Mouse (Mus musculus): ENCODE data around the gene Bckdha.

Gene Bckdha

DNA sequence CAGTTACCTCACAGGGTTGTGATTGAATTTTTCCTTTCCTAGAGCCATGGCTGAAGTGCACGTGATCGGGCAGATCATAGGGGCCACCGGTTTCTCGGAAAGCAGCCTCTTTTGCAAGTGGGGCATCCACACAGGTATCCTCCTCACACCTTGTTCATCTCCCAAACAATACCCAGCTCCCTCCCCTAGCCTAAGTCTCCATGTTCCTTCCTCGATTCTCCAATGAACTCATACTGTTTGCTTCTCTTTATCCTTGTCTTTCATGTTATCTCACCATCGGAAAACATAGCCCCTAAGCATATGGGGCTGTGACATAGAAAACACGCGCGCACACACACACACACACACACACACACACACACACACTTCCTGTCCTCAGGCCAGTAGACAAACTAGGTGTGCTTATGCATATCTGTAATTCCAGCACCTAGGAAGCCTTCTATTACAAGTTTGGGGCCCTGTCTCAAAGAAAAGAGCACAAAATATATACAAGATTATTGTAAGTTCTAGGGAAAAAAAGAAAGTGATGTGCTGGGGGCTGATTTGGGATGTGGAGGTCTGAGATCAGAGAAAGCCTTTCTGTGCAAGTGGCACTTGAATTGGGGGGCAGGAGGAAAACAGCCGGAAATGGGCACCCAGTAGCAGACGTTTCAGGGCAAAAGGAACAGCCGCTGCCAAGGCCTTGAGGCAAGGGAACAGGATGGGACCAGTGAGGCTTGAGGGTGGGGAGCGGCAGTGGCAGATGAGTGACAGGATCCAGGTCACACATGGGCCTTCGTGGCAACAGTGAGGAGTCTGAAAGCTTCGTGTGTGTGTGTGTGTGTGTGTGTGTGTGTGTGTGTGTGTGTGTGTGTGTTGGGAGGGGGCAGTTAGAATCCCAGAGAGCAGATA is 22.8 kb upstream of the Bckdha start:
- no peak for DNase-seq

DNA sequence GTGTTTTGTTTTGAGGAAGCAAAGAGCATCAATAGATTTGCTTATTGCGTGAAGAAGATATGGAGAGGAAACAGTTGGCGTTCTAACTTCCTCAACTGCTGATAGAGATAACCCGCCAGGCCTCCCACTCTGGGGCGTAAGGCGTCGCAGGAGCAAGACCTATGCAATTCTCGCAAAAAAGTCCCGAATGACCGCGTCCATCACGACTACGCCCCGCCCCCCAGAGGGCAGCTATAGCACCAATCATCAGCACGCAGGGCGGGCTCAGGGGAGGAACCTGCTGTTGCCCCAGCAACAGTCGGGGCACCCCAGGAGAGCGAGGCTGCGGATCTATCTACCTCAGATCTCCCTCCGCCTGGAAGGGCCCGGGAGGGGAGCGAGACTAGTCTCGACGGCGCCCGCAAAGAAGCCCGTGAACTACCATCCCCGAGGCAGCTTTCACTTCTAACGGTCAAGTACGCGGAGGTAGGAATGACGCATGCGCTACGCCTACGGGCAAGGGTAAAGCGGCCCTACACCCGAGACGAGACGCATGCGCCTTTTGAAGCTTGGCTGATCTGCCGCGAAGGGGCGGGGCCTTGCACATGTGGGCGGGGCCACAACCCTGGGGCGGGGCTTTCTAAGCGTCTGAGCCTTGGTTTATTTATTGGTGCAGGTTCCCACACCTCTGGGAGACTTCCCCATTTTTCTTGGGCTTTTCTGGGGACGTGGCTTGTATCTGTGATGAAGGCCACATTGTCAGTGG is 21.9 kb upstream of the Bckdha start, which contains the start of gene B9d2:
Gene B9d2 (plus strand): TSS at position 267 of the 745 bp plus-strand sequence.
- peak; percentile 92 for DNase-seq

DNA sequence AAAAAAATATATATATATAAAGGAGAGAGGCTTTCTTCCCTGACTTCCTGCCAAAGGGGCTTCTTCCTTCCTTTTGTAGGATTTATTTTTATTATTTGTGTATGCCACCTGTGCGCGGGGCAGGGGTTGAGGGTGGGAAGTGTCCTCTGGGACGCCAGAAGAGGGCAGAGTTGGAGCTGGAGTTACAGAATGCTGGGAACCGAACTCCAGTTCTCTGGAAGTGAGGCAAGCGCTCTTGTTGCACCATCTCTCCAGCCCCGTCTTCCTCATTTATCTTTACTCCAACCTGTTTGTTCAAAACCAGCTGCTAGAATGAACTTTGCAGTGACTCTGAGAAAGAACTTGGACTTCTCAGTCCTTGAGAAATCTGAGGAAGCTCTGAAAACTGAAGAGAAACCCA is 21.2 kb upstream of the Bckdha start:
- DNase-seq = no peak

DNA sequence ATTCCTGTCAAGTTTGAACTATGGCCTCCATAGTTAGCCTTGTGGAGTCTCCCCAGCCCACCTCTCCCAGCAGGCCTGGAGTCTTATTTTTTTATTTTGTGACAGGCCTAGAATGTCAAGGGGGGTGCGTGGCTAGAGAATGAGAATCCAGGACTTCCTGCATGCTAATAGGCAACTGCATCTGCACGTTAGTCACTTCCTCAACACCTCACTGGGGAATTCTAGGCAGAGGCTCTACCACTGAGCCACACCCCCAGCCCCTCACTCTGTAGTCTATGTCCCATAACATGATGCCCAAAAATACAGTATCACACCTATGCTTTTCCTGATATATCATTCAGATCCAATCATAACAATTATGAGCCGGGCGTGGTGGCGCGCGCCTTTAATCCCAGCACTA is 18.2 kb upstream of the Bckdha start:
- DNase-seq = no peak

DNA sequence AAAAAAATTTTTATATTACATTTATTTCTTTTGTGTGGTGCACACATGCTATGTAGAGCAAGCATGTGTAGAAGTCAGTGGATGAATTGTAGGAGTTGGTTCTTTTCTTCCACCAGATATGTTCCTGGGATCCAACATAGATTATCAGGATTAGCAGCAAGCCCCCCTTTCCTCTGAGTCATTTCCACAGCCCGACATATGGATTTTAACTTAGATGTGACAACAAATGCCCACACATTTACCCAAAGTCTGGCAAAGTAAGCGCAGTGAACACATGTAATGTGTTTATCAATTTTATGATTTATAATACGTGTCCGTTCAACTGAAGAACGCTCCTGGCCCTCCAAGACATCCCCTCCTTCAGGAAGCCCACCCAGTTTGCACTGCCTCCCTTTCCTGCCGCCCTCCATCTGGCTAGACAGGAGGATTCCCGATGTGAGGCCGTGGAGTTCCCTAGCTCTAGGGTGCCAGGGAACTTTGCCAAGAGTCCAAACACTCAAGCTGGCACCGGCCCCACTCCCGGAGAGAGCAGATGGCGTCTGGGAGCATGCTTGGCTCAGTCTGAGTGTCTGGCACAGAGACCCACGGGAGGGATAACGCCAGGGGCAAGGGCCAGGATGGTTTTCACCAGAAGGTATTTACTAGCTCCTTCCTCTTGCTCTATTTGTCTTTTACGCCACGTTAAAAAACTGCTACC is 17.5 kb upstream of the Bckdha start:
- peak; percentile 97 for DNase-seq

DNA sequence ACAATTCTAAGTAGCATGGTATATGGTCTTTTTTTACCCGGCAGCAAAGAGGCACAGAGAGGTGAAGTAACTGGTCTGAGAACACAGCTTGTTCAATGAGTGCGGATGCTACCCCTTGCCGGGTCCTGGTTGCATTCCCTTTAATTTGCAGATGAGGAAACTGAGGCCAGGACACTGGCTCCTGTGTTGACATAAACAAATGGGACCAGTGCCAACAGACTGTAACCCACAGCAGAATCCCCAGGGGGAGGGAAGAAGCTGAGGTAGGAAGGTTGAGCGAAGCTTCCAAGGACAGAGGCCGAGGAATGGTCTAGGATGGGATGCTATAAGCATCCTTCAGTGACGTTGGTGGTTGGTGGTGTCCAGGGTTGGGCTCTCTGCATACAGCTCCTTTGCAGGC is 16.6 kb upstream of the Bckdha start:
- no peak for DNase-seq

DNA sequence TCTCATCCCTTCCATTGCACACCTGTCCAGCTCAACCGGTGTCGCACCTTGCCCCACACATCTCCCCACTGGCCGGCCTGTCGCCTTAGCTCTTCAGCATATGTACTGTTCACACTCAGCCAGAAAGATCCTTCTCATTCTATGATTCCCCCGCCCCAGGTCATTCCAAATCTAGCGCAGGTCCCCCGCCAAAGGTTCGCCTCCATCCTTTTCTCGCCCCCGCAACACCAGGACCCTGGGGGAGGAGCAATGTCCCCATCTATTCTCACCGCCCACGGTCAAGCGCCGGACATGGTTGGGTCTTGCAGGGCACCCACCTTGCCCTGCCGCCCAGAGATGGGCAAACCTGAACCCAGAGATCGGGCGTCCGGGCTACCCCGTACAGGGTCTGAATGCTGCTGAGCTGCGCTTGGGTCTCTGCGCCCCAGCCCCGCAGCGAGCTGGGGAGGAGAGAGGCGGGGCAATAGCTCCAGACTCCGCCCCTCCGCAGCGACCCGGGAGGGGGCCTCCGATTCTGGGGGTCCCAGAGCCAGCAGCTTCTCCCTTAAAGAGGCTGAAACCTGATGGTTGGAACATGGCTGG is 16.0 kb upstream of the Bckdha start, which contains the start of gene Tmem91:
Gene Tmem91 (minus strand): TSS at position 448 of the 582 bp plus-strand sequence.
- DNase-seq = peak; percentile 37

DNA sequence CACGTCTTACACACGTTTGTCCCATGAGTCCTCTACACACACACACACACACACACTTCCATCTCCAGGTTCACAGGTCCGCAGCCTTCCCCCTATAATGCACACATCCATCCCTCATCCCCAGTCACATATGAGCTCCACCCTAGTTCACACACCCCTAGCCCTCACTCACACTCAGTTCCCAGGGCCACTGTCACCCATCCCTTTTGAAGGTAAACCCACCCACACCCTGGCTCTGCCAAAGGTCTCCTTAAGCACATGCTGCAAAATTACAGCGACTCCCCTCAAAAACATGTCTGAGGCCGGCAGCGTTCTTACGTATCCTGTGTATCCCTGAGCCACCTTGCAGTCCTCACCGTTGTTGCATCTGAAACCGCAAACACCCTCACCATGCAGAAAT is 15.5 kb upstream of the Bckdha start:
- DNase-seq = no peak

DNA sequence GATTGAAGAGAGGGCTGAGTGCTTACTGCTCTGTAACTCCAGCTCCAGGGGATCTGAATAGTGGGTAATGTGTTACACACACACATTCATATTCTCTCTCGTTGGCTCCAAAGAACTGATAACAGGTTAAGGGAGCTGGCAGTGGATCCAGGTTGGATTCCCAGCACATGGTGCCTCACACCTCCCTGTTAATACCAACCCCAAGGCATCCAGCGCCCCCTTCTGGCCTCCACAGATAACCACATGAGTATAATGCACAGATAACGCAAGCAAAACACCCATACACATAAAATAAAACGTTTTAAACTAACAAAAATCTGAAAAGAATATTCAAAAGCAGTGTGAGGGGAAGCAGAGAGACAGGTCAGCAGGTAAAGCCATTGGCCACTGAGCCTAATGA is 13.7 kb upstream of the Bckdha start:
- DNase-seq = no peak

DNA sequence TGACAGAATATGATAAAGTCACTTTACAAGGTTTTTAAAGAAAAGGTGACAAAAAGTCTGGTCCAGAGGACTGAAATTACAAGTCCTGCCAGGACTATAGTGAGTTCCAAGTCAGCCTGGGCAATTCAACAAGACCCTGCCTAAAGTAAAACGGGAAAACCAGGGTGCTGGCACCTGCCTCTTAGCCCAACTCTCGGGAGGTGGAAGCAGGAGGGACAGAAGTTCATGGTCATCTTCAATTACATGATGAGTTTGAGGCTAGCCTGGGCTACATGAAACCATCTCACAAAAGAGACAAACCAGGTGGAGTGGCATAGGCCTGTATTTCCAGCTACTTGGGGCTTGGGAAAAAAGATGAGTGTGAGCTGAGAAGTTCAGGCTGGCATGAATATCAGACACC is 12.9 kb upstream of the Bckdha start:
- DNase-seq = no peak

DNA sequence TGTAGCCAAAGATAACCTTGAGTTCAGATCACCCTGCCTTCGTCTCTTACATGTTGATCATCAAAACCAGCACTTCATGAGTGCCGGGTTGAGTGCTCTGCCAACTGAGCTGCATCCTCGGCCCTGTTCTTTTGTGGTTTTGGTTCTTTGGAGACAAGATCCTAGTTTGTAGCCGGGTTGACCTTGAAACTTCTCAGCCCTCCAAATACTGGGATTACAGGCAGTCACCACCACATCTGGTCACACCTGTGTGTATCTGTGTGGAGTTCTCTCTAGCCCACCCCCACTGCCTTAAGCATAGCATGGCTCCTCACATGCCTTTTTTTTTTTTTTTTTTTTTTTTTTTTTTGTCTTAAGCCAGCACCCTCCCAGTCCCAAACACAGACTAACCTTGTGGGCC is 11.3 kb upstream of the Bckdha start:
- no peak for DNase-seq

DNA sequence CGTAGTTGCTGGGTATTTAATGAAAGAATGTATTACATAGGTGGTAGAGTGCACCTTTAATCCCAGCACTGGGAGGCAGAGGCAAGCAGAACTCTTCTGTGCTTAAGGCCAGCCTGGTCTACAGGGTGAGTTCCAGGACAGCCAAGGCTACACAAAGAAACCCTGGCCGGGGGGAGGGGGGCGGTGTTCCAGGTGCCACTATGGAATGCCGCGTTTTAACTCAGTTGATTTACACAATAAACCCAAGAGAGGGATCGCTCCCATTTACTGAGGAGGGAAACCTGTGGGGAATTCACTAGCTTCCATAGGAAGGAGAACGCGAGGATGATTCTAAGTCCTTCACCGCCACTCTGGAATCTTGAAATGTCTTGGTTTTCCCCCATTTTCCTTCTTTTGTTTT is 10.8 kb upstream of the Bckdha start:
- DNase-seq = no peak

DNA sequence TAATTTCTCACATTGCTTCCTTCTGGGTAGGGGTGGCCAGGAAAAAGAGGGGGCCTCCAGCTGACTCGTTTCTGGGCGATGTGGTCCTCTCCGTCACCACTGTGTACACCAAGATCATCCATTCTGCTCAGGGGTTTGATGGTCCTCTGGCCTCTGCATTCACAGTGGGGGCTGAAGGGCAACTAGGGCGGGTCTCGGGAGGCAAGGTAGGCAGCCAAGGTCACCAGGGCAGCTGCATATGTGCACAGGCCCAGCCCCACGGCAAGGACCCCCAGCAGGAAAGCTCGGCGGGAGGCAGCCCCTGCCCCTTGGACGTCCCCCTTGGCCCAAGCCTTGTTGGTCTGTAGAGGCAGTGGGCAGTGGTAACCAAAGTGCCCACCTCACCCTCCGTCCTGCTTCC is 10.4 kb upstream of the Bckdha start:
- DNase-seq = no peak

DNA sequence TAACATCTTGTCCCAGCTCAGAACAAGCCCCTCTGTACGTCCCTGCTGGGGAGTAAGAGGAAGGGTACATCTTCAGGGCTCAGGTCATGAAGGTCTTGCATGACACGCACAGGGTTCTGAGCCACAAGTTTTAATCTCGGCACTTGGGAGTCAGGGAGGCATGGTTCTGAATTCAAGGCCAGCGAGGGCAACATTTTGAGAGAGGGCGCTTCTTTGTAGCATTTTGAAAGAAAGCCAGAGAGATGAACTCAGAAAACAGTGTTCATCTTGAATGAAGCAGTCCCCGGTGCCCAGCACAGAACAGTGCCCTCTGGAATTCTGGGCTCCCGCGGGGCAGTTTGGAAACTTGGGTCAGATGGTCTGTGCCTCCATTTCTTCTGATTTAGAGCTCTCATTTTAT is 7.6 kb upstream of the Bckdha start:
- DNase-seq = no peak

DNA sequence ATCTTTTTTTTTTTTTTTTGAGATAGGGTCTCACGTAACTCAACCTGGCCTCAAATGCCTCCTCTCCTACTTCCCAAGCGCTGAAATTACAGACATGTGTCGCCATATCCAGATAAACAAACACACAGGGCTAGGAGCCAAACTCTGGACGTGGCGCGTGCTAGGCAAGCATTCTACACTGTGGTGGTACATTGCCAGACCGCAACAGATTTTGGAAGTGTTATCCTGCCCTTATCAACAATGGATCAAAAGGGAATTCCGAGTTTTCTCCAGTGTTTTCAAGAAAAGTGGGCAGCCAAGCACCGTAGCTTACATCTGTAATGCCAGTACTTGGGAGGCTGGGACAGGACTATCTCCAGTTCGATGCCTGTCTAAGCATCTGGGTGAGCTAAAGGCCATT is 996 bp downstream of the Bckdha start:
- no peak for DNase-seq

DNA sequence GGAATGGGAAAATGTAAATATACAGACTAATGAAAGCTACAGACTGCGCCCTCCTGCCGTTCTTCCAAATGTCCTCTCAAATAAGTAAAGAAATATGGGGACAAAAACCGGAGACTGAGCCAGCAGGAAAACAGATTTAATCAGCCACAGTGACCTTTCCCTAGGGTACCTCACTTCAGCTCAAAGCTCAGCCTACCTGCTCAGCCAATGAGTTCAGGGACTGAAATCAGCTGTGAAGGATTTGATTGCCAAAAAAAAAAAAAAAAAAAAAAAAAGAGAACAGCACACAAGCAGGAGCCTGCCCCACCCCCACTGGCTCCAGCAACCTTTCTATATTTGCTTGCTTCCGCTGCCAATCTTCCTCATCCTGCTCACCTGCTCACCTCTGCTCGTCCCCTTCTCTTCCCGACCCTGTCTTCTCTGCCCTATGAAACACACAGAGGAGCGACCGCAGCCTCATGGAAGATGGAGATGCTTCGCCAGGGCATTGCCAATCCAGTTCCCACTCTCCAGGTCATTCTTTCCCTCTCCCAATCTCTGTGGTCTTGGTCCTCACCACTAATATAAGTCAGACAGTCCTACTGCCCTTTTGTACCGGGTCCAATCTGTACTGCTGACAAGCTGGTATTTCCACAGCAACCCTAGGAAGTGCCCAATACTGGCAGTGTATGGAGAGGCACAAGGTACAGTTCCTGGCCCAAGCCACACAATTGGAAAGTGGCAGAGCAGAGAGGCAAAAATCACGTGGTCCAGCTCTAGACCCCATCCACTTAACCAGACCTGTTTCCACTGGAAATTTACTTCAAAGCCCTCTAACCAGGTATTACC is 3.0 kb downstream of the Bckdha start:
- no peak for DNase-seq

DNA sequence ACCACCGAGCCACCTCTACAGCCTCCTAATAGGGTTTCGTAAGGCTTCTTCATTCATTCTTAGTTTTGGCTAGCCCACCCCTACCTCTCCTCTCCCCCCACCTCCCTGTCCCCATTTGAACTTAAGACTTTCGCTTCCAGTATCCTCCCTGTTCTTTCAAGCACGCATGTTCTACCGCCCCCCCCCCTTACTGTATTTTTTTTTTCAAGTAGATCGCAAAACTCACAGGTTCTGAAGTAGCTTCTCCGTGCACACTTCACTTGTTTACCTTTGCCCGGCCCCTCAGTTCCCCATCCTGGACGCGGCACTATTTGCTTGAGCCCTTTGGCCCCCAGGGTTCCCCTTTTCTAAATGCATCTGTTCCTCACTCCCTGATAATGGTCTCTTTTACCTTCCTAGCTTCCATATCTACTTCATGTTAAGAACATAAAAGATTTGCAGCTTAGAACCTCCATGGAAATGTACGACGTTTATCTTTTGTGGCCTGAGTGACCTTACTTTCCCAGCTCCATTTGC is 6.5 kb downstream of the Bckdha start:
- no peak for DNase-seq

DNA sequence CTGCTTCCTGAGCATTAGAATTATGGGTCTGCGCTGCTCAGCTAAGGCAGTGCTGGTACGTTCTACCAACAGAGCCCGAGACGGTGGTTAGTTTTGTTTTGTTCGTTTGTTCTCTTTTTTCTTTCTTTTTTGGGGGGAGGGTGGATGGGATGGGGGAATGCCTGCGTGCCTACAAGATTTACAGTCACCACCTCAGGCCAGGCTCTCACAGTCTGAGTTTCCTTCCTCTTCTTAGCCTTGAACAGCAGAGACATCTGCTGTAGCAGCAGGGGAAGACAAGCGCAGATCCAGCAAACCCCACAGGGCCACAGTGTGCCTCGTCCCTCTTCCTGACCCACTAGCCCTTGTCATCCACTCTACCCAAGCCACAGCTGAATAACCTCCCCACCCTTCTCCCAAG is 7.5 kb downstream of the Bckdha start:
- DNase-seq = no peak

DNA sequence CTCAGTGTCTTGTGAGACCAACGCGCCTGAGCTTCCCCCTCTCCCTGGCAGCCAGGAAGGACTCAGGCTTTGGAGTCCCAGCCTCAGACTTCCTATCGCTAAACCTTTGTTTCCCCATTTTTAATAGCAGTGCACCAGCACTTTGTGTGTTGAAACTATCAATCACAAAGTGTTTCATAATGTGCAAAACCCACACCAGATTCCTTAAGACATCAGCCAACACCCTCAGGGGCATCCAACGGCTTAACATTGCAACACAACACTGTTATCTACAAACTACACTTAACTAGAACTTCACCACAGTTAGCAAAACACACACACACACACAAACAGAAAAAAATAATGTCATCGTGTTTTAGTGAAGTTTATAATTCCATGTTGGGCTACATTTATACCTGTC is 8.9 kb downstream of the Bckdha start:
- DNase-seq = no peak

DNA sequence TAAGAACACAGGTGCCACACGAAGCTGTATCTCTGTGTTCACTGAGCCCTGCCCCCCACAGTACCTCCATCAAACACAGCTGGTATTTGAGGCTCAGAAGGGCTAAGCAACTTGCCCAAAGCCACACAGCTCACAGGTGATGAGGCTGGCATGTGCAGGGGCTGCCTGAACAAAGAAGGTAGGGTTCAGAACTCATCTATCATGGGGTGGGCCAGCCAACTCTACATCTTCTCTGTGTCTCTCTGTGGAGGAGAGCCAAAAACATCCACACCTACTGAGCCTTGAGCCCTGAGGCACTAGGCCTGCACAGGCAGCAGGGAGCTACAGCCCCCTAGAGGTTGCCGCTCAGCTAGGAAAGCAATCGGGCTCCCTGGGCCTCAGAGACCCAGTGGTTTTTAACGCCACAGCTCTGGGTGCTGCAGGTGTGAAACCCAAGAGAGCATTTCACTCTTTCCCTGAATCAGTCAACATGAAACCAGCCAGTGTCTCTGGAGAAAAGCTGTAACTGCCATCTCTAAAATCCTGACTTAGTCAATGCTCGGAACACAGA is 11.1 kb downstream of the Bckdha start:
- no peak for DNase-seq

DNA sequence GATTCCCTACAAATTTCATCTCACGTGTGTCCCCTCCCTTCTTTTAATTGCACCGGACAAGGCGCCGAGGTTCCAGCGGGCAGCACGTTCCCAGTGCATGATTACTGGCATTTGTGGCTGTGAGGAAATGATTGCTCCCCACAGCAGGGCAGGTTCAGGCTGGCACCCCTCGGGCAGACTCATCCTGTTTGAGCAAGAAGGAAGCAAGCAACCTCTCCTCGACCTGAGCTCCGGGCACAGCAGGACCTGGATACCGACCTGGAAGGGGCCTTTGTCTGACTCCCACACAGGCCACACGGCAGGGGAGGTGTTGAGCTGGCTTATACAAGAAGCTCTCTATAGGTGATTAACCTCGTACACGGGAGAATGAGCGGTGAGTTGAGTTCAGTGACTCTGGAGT is 13.7 kb downstream of the Bckdha start:
- no peak for DNase-seq

DNA sequence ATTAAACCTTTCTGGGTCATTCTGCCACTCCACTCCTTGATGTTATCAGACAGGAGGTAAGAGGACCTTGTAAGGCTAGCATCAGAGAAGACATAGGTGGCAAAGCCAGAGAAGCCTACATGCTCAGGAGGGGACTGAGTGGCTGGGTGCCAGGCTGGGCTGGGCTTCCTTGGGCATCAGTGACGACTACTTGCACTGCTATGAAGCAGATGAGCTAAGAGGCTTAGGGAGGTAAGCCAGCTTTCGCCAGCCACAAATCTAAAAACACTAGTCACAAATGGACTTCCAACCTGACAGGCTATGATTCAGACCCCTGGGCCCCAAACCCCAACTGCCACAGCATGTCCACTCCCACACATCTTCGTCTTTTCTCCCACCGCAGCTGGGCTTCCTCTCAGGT is 14.2 kb downstream of the Bckdha start:
- no peak for DNase-seq

All from right cerebral cortex, postnatal 4 days (tissue).